Mouse (Mus musculus) stomach, embryonic 16.5 days (tissue): ENCODE measurements around the gene Mamdc2. TPM values are rescaled to one million over a fixed set of nuclear protein-coding genes. Genes with fewer than 3 reads are reported as not detected.

Source experiments
- ATAC-seq: fragments of 200-750 bp; cut with Nextera tagmentation; 2 replicates; pipeline ENCODE4 v1.8.0; 2017; ENCODE audit warnings: moderate number of reproducible peaks, moderate TSS enrichment; ENCODE audit not compliant: insufficient read depth, low FRiP score
- H3K27ac ChIP-seq: fragments of 300-500 bp; sonication (generic); 2 replicates; pipeline ENCODE4 v1.5.1; 2014; ENCODE audit warnings: low read length
- H3K27me3 ChIP-seq: fragments of 300-500 bp; sonication (generic); 2 replicates; pipeline ENCODE4 v1.6.1; 2014; ENCODE audit warnings: low read length, control low read depth, mixed read lengths; ENCODE audit not compliant: control insufficient read depth, insufficient read depth
- H3K36me3 ChIP-seq: fragments of 300-500 bp; sonication (generic); 2 replicates; pipeline ENCODE4 v1.6.1; 2014; ENCODE audit warnings: low read length; ENCODE audit not compliant: control insufficient read depth, insufficient read depth
- H3K4me1 ChIP-seq: fragments of 300-500 bp; sonication (generic); 2 replicates; pipeline ENCODE4 v1.6.1; 2014; ENCODE audit warnings: low read length, control low read depth, mixed read lengths; ENCODE audit not compliant: control insufficient read depth, insufficient read depth
- H3K4me2 ChIP-seq: fragments of 300-500 bp; sonication (generic); 2 replicates; pipeline ENCODE4 v1.6.1; 2014; ENCODE audit warnings: low read depth, low read length, mixed read lengths
- H3K4me3 ChIP-seq: fragments of 300-500 bp; sonication (generic); replicated peaks from 2 replicates; pipeline ENCODE4 v1.5.1; 2014; ENCODE audit warnings: mild to moderate bottlenecking, low read length
- H3K9ac ChIP-seq: fragments of 300-500 bp; sonication (generic); 2 replicates; pipeline ENCODE4 v1.6.1; 2014; ENCODE audit warnings: low read length
- H3K9me3 ChIP-seq: fragments of 300-500 bp; sonication (generic); replicated peaks from 2 replicates; pipeline ENCODE4 v1.6.1; 2016; ENCODE audit warnings: low read length, control low read depth; ENCODE audit not compliant: control insufficient read depth
- WGBS: fragments of 180-500 bp; shearing (Covaris S2); extraction: QIAGEN DNeasy Blood & Tissue Kit; methylation state at CpG from one replicate; pipeline ENCODE4 v1.1.7; 2014; 5-methylcytosine and 5-hydroxymethylcytosine counted together
- polyA plus RNA-seq: library from polyadenylated mRNA; unstranded; fragments of >200 nt; fragmentation: Nextera tagmentation; extraction: Ambion mirVana; gene quantifications from 2 replicates; pipeline ENCODE4 v1.2.1, GENCODE M21; 2015

Gene Mamdc2
- polyA plus RNA-seq, 1 experiment from 2014 or later: 4.4 TPM

- ATAC-seq: no peak
- H3K4me3 ChIP-seq: no peak overlapping the region
- no peaks in the 10 kb centered on the region for H3K9me3 ChIP-seq
- WGBS: 35% methylated on average over 5 of the region's 5 CpGs
- H3K9ac ChIP-seq: no peak overlapping the region
- H3K27ac ChIP-seq: no peak overlapping the region; the same call in 1 of the 2 replicates
- H3K4me1 ChIP-seq: peaks cover 9% of the 10 kb centered on the region; the same call in 1 of the 2 replicates
- H3K4me2 ChIP-seq: no peak overlapping the region
- no peaks in the 10 kb centered on the region for H3K36me3 ChIP-seq
- H3K27me3 ChIP-seq: no peaks in the 10 kb centered on the region
Measured at GRCm38 (mm10) chr19:23400485-23400884, 47.8 kb downstream of the Mamdc2 start.

- H3K27ac ChIP-seq: no peak overlapping the region
- no peak overlapping the region for H3K4me3 ChIP-seq
- H3K9ac ChIP-seq: no peak overlapping the region
- H3K4me1 ChIP-seq: no peaks in the 10 kb centered on the region; the same call in 1 of the 2 replicates
- no peaks in the 10 kb centered on the region for H3K27me3 ChIP-seq
- H3K4me2 ChIP-seq: no peak overlapping the region
- no peak for ATAC-seq
- WGBS: 56% methylated on average over 2 of the region's 2 CpGs
- no peaks in the 10 kb centered on the region for H3K36me3 ChIP-seq
- no peaks in the 10 kb centered on the region for H3K9me3 ChIP-seq
Measured at GRCm38 (mm10) chr19:23395956-23396355, 52.3 kb downstream of the Mamdc2 start.

GRCm38 (mm10) chr19:23394597-23394996, 53.6 kb downstream of the Mamdc2 start:
- ATAC-seq: no peak
- WGBS: 38% methylated on average over 1 of the region's 1 CpGs
- H3K4me1 ChIP-seq: no peaks in the 10 kb centered on the region
- H3K36me3 ChIP-seq: no peaks in the 10 kb centered on the region
- no peak overlapping the region for H3K9ac ChIP-seq
- no peak overlapping the region for H3K27ac ChIP-seq
- H3K4me3 ChIP-seq: no peak overlapping the region
- no peak overlapping the region for H3K4me2 ChIP-seq
- H3K27me3 ChIP-seq: no peaks in the 10 kb centered on the region
- no peaks in the 10 kb centered on the region for H3K9me3 ChIP-seq

DNA sequence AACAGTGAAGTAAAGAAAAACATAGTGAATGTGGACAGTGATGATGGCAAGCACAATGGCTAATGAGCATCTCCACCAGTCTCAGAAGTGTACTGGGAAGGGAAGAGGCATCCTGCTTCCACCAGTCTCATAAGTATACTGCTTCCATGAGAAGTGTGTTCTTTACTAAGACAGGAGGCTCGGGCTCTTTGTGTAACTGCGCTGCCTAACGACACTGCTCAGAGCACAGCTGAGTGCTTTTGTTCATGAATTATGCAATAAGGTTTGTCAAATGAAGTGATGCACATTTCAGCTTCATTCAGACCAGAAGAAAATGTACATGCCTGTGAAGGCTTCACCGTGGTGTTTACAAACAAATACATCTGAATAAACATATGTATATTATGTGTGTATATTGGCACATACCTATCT, 59.4 kb downstream of the Mamdc2 start:
- no peak overlapping the region for H3K4me3 ChIP-seq
- H3K4me2 ChIP-seq: no peak overlapping the region
- WGBS: 52% methylated on average over 4 of the region's 4 CpGs
- peaks cover 11% of the 10 kb centered on the region for H3K4me1 ChIP-seq
- no peak for ATAC-seq
- no peak overlapping the region for H3K9ac ChIP-seq
- no peaks in the 10 kb centered on the region for H3K27me3 ChIP-seq
- H3K36me3 ChIP-seq: no peaks in the 10 kb centered on the region
- no peak overlapping the region for H3K27ac ChIP-seq
- H3K9me3 ChIP-seq: no peaks in the 10 kb centered on the region

DNA sequence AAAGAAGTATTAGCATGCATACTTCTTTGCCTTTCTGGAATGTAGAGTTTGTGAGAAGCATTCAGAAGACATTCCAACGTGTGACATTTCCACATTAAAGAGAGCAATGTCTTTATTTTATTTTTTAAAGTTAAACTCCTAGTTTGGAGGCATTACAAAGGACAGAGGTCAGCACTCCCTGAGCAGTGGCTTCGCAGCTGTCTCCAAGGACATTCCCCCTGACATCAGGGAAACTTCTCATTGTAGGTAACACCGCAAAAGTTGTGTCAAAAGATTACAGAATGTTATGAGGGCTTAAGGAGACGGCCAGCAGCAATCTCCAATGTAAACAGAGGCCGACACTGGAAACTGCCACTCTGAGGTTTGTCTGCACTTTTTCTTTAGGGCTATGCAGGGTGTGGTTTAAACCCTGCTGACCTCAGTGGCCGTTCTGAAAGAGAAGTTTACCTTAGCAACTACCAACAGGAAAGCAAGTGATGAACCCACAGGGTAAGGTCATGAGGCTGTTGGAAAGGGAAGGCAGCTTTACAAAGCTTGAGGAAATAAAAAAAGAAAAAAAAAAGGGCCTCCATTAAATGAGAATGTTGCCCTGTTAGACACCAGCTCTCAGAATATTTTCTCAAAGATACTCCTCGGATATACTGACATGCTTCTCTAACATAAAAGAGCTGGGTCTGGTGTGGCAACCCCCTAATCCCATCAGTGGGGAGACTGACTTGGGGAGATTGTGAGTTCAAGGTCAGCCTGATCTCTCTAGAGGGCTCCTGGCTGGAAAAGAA, 60.0 kb downstream of the Mamdc2 start:
- no peaks in the 10 kb centered on the region for H3K9me3 ChIP-seq
- no peak overlapping the region for H3K9ac ChIP-seq
- no peak overlapping the region for H3K4me2 ChIP-seq
- H3K27ac ChIP-seq: no peak overlapping the region
- peaks cover 11% of the 10 kb centered on the region for H3K4me1 ChIP-seq
- no peak overlapping the region for H3K4me3 ChIP-seq
- WGBS: 4% methylated on average over 7 of the region's 7 CpGs
- no peaks in the 10 kb centered on the region for H3K27me3 ChIP-seq
- no peak for ATAC-seq
- no peaks in the 10 kb centered on the region for H3K36me3 ChIP-seq

- Histone ChIP-seq H3K4me1 (no peaks in the 10 kb centered on the region), H3K27me3 (no peaks in the 10 kb centered on the region), H3K9ac (no peak overlapping the region), H3K9me3 (no peaks in the 10 kb centered on the region), H3K36me3 (no peaks in the 10 kb centered on the region), H3K4me2 (no peak overlapping the region), H3K4me3 (no peak overlapping the region), H3K27ac (no peak overlapping the region)
- 81% methylated on average over 2 of the region's 2 CpGs for WGBS
- no peak for ATAC-seq
Measured at GRCm38 (mm10) chr19:23382396-23382795, 65.8 kb downstream of the Mamdc2 start.

- H3K4me3 ChIP-seq: no peak overlapping the region
- no peaks in the 10 kb centered on the region for H3K27me3 ChIP-seq
- H3K9ac ChIP-seq: no peak overlapping the region
- no peaks in the 10 kb centered on the region for H3K9me3 ChIP-seq
- H3K4me1 ChIP-seq: no peaks in the 10 kb centered on the region
- H3K4me2 ChIP-seq: no peak overlapping the region
- no peak overlapping the region for H3K27ac ChIP-seq
- 96% methylated on average over 4 of the region's 4 CpGs for WGBS
- no peaks in the 10 kb centered on the region for H3K36me3 ChIP-seq
- no peak for ATAC-seq
Measured at GRCm38 (mm10) chr19:23380968-23381367, 67.3 kb downstream of the Mamdc2 start.

DNA sequence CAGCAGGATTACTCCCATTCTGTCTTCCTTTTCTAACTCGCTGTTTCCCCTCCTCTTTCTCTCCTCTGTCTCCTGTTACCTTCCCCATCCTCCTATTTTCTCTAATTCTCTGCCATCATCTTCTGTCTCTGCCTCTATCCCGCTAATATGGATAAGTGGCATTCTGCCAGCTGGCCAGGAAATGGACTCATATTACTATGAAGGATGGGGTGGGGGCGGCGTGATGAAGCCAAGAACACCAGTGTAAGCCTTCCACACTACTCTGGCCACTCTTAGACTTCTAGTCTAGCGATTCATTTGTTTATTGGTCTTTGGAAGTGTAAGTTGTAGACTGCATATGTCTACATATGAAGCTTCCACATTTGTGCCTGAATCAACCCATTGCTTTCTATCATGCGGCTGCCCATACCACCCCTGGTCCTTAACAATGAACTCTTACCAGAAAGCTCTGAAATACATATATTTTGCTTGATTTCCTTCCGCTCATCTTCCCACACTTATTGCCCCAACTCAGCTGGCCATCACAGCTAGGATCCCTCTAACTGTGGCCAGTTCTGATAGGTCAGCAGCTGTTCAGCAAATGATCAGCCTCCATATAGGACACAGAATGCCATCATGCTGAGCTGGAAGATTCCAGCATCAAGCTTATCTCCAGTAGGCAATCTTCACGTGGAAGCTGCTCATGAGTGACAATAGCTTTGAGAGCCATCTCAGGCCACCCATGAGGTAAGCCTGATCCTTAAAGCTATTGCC, 68.3 kb downstream of the Mamdc2 start:
- no peaks in the 10 kb centered on the region for H3K27me3 ChIP-seq
- H3K4me3 ChIP-seq: no peak overlapping the region
- 0 out of 2 replicates have a peak, but pooled peaks have one; percentile 40 for ATAC-seq
- H3K27ac ChIP-seq: no peak overlapping the region
- H3K36me3 ChIP-seq: no peaks in the 10 kb centered on the region
- no peak overlapping the region for H3K9ac ChIP-seq
- no peaks in the 10 kb centered on the region for H3K9me3 ChIP-seq
- H3K4me1 ChIP-seq: no peaks in the 10 kb centered on the region
- H3K4me2 ChIP-seq: no peak overlapping the region
- WGBS: 59% methylated on average over 8 of the region's 8 CpGs

GRCm38 (mm10) chr19:23376536-23377201, 71.6 kb downstream of the Mamdc2 start:
- Histone ChIP-seq H3K9me3 (no peaks in the 10 kb centered on the region), H3K27ac (no peak overlapping the region), H3K27me3 (no peaks in the 10 kb centered on the region), H3K4me3 (no peak overlapping the region), H3K4me1 (no peaks in the 10 kb centered on the region), H3K36me3 (no peaks in the 10 kb centered on the region), H3K9ac (no peak overlapping the region), H3K4me2 (no peak overlapping the region)
- WGBS: 58% methylated on average over 11 of the region's 11 CpGs
- ATAC-seq: no peak
